Mouse (Mus musculus) kidney, adult 2 months (tissue): ENCODE data around the gene Tmem242.

Source experiments
- CTCF ChIP-seq: fragments of 200-500 bp; conservative IDR thresholded peaks from 2 replicates; pipeline ENCODE4 v1.5.1; 2011; ENCODE audit warnings: low read depth, mild to moderate bottlenecking, control low read depth, low read length, moderate library complexity, mixed read lengths; ENCODE audit not compliant: insufficient read depth, insufficient read length
- POLR2A ChIP-seq: fragments of 200-500 bp; IDR thresholded peaks from one replicate; pipeline ENCODE4 v1.6.1; 2011; ENCODE audit warnings: low read depth, low read length, control low read depth

GRCm38 (mm10) chr17:5390682-5391081 lies 49.4 kb downstream of the Tmem242 start:
- TF ChIP-seq CTCF (no peak), POLR2A (no peak)
